Mouse (Mus musculus) adrenal gland, postnatal 4 days (tissue): ENCODE results near the gene Mrpl33. TPM values are rescaled to one million over a fixed set of nuclear protein-coding genes. Genes with fewer than 3 reads are reported as not detected.

ENCODE experiments used
- DNase-seq, 2 experiments: peaks; one replicate each; pipeline ENCODE4 v3.0.0; 2021 to 2022; ENCODE audit warnings: low spot score in 2 of 2, mixed read lengths in 2 of 2
- total RNA-seq, 2 experiments: library from RNA; stranded (reverse); gene quantifications; 2 replicates each; pipeline ENCODE4 v1.2.3; 2021

Gene Mrpl33
- total RNA-seq, 2 experiments from 2014 or later, result 262 to 270 TPM

DNA sequence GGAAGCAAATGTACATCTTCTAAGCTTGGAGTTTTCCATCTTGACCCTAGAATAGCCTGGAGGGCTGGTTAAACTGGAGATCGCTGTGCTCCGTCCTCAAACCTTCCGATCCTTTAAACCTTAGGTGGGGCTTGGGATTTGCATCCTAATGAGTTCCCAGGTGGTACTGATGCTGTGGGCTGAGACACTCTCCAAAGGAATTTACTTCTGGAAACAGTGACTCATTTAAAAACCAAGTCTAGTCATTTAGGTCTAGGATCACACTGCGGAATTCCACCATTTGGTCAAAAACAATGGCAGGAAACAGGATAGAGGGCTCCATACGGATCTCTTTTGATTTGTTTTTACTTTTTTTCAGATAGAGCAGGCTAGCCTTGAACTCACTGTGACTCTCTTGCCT, 37.9 kb downstream of the Mrpl33 start:
- DNase-seq, result no peak

DNA sequence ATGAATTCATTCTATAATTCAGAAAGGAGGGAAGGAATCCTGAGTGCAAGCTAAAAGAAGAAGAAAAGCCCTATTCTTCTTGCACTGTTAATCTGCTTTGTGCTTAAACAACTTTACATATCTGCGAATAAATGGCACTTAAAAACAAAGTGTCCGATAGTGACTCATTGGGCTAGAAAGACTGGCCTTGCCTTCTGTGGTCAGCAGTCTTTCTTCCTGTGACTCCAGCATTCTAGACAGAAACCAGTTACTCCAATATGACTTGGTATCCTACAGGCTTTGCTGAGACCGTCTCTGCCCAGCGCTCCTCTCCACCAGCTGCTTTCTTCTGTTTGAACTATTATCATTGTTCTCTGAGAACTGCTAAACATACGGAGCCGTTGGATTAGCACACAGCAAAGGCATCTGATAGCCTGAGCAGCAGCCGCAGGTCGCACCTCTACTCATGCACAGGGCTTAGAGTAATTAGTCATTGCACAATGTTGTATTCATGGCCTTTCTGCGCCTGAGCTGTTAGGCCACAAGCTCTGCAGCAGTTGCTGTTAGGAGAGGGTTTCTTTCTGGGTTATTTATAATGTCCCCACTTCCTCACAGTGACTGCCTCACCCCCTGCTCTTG, 40.0 kb downstream of the Mrpl33 start:
- no peak for DNase-seq

DNA sequence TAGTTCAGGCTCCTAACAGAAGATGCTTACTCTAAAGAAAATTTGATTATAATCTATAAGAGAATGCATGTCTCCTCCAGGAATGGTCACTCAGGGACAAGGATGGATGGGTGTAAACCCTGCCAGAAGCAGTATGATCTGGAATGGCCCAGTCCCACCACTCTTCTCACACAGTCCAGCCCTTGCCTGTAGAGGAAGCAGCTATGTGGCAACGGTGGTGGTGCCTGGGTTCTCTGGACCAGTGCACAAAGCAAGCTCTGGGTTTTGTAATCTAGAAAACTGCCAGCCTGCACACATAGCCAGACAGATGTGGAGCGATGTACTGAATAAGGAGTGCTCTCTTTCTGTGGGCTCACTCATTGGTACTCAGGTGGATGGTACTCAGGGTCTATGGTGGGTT, 43.8 kb downstream of the Mrpl33 start:
- DNase-seq, result no peak

DNA sequence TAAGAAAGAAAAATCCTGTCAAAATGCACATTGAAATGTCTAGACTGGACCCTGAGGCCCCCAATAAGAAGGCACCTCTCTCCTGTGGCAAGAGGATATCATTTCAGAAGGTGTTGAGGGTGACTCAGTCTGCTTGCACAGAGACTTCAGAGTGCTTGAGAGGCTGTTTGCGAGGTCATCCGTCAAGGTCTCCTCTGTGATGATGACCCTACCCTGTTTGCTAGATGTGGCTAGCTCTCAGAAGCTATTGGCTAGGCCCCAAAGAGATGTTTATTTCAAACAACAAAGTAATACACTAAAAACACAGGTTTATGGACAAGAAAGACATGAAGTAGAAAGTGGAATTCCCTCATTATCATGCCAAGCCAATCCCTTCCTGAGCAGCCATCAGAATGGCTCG, 45.6 kb downstream of the Mrpl33 start:
- DNase-seq, result no peak

DNA sequence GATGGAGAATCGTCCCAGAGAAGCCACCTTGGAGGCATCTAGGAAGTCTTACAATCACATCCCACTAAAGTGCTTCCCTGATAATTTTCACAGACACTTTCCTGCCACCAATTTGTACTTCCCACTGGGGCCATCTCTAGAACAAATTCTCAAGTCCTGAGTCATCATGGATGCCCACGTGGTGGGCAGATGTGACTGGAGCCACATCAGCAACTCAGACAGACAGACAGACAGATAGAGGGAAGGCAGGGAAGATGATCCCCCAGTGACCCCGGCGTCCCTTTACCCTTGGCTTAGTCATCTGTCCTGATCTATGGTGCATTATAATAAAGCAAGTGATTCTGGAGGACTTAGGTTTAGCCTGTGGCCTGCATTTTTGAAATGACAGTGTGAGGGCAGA, 47.5 kb downstream of the Mrpl33 start:
- DNase-seq, result no peak

DNA sequence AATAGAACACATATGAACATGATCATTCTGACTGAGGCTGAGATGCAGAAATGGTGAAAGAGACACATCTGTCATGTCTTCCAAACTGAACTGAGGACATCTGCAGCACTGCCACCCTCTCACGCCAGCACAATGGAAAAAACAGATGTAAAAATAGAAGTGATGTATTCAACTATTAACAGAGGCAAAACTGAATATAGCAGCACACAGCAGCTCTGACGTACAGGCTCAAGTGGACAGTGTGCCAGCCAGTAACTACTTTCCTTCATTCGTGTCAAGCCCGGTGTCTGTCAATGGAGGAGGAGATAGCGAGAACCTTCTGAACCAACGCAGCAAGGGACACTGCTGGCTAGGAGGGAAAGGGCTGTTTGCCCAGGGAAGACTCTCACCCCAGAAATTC, 48.1 kb downstream of the Mrpl33 start:
- DNase-seq, result no peak

DNA sequence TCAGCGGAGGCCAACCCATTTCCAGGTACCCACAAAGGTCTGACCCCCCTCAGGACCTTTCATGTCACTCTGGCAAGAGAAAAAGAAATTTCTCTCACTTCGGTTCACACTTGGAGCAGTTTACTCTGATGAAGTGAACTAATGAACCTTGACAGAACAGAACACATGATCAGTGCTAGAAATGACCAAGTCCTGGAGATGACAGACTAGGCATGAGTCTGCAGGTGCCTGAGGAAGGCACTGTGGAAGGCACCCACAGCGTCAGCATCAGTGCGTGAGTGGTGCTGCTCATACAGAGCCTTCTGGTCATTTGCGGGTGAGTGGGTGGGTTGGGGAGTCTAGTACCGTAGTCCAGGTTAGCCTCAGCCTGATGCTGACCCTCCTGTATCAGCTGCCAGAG, 49.1 kb downstream of the Mrpl33 start:
- DNase-seq, result no peak

DNA sequence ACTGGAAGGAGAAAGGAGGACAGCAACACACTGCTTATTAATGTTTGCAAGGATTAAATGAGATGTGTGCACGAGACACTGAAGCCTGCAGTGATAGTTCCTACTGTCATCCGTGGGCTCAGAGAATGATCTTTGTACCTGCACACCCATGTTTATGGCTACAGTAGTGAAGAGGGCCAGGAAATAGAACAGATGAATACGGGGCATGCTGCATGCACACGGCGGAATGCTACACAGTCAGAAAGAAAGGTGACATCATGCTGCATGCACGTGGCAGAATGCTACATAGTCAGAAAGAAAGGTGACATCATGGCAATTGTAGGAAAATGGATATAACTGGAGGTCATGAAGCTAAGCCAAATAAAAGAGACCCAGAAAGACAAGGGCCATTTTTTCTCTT, 49.8 kb downstream of the Mrpl33 start:
- no peak for DNase-seq

DNA sequence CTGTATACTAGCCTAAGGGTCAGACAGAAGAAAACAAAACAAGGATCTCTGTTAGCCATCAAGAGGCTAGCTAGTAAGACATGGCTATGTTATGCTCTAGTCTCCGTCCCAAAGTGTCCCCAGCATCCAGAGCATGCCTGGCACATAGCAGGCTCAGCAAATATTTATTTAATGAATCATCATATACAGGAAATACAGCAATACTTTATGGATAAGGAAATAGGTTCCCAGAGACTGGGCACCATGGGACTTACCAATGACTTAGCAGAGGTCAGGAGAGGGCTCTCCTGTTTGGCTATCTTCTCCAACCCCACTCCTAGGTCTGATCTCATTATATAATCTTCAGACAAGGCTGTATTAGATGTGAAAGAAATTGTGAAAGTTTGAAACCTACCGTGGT, 50.6 kb downstream of the Mrpl33 start:
- no peak for DNase-seq

DNA sequence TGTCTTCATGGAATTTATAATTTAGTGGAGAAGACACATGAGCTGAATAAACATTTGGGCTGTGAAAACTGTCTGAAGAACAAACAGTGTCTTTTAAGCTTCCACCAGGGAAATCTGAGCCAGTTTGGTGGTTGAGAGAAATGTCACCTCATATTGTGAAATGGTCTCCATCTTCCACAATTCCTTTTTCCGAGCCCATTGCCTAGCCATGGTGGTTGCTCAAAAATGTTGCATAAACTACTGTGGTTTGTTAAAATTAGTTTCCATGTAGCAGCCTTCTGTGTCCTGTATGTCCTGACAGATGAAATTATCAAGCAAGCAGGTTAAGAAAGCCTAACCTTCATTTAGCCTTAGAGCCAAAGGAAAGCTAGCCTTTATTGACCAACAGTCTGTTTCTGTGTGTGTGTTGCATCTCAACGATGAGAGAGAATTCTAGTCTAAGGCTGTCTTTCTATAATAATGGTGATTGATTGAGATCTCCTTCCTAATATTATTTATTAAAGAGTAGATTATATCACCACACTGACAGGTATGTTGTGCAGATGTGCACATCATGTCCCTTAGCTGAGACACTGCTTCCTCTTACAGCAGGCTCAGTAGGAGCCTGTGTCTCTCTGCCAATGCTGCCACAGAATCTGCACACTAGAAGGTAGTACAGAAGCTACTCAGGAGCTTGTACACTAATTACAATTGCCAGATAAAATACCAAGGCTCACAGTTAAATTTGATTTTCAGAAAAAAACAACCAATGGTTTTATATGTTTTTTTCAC, 54.0 kb downstream of the Mrpl33 start:
- no peak for DNase-seq

DNA sequence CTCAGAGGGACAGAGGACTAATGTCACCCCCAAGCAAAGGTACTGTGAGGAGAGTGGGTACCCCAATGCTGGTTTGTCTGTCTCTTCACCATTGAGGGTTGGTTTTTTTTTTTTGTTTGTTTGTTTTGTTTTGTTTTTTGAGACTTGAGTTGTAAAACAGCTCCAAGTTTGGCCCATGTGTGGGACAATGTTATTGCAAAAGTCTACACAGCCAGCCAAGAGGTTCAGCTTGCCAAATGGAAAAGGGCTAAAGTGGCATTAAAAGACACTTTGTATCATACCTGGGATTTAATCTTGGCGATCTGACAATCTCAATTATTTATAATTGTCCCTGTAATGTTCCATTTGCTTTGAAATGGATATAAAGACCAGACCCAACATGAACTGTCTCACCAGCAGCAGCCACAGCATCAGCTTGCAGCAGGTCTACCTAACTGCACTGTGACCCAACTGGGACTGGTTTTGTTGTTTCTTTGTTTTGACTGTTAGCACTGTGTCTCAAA, 59.0 kb downstream of the Mrpl33 start:
- DNase-seq, result no peak

DNA sequence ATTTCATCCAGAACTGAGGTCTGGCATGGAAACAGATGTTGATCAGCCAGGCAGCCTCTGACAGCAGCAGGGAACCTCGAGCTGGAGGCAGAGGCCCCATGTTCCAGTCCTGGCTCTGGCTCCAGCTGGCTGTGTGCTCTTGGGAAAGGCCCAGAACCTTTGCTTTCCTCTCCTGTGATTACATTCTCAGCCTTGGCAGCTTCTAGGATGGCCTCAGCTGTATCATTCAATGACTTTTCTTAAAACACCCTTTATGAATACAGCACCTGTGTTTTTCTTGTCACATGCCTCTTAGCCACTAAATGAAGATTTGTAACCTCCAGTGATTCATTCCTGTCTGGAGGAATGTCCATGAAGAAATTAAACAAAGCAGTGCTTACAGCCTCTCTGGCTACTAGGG, 69.4 kb downstream of the Mrpl33 start:
- no peak for DNase-seq

DNA sequence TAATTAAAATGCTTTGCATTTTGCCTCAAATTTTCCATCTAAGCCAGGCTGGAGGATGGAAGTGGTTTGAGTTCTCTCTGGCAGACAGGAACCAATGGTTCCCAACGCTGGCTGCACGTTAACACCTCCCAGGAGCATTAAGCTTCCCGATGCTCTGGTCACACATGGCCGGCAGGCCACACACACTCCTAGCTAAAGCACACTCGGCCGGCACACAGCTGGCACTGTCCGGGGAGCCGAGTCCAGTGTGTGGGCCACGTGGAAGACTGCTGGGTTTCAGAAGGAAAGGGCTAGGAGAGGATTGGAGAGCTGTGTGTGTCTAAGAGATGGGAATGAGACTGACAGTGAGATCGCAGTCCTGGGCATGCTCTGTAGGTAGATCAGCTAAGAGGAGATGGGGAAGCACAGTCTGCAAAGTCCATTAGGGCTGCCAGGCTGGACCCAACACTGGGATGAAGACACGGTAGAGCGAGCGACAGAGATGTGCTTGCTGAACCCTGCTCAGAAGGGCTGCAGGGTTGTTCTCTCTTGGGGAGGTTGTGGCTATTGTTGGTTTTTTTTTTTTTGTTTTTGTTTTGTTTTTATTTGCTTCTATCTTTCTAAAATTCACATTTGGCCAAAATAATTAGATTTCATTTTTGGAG, 71.7 kb downstream of the Mrpl33 start:
- DNase-seq, result no peak

DNA sequence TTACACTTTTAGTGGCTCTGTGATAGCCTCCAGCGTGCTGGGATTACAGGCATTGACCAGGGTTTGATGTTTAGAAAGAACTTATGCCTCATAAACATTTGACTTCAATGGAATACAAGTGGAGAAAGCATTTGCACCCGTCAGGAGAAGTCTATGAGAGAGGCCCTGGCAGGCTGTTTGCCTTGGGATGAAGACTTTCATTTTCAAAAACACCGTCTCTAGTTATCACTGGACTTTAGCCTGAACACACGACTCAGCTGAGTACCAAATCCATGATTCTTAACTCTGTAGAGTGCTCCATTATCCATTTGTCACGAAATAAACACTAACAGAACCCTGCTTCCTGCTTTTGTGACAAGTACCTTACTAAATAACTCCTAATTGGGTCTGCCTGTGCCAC, 73.2 kb downstream of the Mrpl33 start:
- DNase-seq, result no peak

DNA sequence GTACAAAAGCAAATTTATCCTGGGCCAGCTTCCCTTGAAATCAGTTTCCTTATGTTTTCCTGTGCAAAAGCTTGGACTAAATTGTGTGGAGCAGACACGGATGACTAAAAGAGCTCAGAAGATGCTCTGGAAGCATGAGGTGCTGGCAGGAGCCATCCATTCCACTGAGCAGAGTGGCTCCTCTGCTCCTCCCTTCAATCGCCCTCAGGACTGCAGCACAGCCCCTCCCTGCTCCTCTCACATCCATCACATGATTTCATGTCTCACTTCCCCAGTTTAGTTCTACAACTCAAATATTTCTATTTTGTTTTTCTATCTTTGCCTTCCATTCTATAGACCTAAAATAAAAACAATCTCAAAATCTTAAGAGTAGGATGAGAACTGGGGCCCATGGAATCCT, 74.4 kb downstream of the Mrpl33 start:
- DNase-seq, result no peak

DNA sequence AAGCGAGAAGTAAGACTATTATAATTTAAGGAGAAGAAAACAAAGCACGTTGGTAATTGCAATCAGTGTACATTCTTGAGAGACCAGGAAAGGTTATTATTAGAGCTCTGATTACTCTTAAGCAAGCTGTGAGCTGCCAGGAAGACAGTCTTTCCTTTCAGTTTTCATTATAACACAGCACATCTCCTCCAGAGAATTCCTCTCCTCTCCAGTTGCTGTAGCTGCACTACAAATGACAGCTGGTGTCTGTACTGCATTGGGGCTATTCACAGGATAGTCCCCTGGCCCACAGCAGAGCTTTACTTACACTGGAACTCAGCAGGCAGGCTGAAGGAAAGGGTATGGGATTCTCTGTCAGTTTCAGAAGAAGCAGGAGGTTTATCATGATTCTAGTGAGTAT, 76.7 kb downstream of the Mrpl33 start:
- DNase-seq, result no peak

DNA sequence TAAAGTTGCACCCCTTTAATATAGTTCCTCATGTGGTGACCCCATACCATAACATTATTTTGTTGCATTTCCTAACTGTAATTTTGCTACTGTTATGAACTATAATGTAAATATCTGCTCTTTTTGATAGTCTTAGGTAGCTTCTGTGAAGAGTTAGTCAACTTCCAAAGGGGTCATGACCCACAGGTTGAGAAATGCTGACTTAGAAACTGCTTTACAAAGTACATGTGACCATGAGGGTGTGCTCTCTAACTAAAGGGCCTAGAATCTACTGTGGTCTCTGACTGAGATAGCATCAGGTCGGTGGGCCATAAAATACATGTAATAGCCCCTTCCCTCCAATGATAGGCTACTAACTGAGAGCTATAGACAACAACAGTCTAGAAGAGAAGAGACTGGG, 81.3 kb downstream of the Mrpl33 start:
- no peak for DNase-seq

DNA sequence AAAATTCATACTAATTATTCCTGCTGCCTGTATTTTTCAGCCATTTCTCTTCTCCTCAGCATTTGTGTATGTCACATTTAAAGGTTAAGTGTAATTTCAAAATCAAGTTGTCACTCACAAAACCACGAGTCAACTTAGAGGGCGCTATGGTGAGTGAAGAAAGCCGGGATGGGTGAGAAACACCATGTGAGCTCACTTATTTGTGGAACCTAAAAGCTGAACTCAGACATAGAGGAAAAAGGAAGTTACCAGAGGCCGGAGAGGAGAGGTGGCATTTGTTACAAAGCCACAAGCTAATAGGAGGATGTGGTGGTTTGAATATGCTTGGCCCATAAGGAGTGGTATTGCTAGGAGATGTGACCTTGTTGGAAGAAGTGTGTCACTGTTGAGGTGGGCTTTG, 83.4 kb downstream of the Mrpl33 start:
- DNase-seq, result no peak

DNA sequence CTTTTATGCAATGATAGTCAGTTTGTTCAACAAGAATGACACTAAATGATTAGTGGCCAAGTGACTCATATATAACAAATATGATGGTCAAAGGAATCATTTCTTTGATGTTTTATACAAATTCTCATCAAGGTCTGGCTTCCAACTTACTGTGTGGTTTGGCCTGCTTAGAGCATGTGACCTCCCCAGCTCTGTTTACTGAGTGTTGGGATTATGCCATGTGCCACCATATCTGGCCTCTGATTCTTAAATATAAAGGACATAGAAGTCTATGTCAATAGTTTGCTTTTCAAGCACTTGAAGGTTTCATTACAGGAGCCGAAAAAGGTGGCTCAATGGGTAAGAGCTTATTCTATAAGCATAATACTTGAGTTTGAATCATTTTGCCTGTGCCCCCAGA, 85.6 kb downstream of the Mrpl33 start:
- DNase-seq, result no peak

DNA sequence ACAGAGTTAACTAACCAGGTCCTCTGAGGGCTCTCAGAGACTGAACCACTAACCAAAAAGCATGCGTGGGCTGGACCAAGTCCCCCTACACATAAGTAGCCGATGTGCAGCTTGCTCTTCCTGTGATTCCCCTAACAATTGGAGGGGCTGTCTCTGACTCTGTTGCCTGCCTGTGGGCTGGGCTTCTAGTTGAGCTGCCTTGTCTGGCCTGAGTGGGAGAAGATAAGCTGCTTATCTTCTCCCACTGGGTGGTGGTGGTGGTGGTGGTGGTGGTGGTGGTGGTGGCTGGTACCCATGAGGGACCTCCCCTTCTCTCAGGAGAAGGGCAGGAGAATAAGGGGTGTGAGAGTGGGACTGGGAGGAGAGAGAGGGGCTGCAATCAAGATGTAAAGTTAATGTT, 89.3 kb downstream of the Mrpl33 start:
- DNase-seq, result no peak

DNA sequence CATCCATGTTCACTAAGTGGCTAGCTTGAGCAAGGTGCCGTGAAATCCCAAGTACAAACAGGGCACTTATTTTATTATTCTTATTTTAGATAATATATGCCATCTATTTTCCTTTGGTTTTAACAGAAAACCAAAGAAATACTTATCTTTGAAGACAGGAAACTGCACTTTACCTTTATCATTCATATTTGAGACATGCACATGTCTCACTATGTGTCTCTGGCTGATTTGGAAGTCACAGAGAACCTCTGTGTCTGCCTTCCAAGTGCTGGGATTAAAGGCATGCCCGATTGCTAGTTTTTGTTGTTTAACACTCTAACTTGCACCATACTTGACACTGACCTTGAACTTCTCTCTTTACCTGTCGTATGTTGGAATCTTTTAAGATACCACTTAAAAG, 91.2 kb downstream of the Mrpl33 start:
- no peak for DNase-seq

DNA sequence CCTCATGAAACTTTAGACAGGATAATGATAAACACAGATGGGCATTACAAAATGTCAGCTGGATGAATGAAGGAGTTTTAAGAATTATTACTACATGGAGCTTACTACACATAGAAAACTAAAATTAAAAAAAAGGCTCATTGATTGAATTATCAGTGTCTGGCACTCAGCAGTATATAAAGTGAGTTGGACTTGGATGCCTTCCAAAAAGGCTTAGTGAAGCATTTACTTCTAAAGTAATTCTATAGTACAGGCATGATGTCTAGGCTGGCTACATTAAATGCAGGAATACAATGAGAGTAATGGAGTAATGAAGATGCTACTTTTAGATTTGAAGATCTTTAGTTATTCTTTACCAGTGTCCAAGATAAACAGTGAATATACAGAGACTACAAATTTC, 96.5 kb downstream of the Mrpl33 start:
- DNase-seq, result no peak
